Mouse (Mus musculus): ENCODE measurements around the gene Usp6nl.
A peak's percentile ranks its signal among the peaks of the same experiment; 100 is the strongest.

- TF ChIP-seq CTCF (IDR thresholded peaks at IDR 0.05; ENCODE audit: extremely low read depth, insufficient read length, insufficient replicate concordance, low read depth, low read length) (peak; percentile 35; the same call in 1 of the 2 replicates), POLR2A (IDR thresholded peaks at IDR 0.05; ENCODE audit: low read depth, low read length) (no peak)
Measured at GRCm38 (mm10) chr2:6403375-6403774, 80.9 kb downstream of the Usp6nl start.
